Mouse (Mus musculus) induced T-regulatory cell, adult 2 months (primary cell): ENCODE data around the gene Asb11.

Source experiments
- DNase-seq: peaks from one replicate; pipeline ENCODE4 v3.0.0-alpha.2; 2012; ENCODE audit warnings: low read depth

The Asb11 gene

DNA sequence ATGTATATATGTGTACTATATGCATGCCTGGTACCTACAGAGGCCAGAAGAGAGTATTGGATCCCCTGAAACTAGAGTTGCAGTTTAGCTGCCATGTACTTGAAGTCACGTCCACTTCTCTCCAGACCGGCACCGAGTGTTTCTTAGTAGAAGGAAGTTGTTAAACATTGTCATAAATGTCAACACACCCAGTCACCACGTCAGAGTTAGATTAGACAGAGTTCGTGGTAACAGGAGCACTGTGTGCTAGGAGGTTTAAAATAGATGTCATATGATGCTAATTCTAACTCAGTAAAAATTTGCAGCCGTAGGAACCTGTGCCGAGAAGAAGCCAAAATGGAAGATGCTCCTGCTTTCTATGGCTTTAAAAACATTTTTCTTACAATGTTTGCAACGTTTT lies at the start of gene Asb11:
TSS of gene Asb11 (plus strand) at position 286 of the 400 bp plus-strand sequence.
- DNase-seq, result no peak

DNA sequence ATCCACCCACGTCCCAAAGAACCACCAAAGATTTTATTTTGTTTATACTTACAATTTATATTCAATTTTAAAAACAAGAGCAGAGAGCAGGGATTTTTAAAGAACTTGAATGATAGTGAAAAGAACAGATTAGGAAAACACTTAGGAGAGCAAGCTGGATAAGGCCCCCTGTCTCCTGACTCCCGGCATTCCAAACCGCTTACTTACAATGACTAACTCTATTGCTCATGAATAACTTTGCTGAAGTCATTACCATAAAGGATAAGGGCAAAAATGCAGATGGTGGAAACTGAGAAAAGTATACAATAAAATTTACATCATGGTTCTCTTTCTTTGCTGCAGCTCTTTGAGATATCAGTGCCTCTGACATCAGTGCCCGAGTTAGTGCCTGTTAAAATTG lies 42.7 kb upstream of the Asb11 start:
- no peak for DNase-seq

DNA sequence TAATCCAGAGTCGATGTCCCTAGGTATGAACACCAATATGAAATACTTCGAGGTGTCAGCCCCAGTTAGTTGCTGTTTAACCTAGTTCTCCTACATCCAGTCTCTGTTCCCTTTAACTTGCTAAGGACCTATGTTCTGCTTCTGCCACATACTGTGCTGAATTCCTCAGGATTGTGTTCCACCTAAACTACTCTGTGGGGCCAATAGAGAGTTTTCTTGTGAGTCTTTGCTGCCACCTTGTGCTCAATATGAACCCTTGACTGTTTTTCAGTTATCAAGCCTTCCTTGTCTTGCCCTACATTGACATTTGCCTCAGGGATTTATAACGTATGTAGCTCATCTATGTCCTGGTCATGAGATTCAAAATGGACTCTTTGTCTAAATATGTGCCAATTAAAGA lies 38.3 kb upstream of the Asb11 start:
- peak; percentile 50 for DNase-seq

DNA sequence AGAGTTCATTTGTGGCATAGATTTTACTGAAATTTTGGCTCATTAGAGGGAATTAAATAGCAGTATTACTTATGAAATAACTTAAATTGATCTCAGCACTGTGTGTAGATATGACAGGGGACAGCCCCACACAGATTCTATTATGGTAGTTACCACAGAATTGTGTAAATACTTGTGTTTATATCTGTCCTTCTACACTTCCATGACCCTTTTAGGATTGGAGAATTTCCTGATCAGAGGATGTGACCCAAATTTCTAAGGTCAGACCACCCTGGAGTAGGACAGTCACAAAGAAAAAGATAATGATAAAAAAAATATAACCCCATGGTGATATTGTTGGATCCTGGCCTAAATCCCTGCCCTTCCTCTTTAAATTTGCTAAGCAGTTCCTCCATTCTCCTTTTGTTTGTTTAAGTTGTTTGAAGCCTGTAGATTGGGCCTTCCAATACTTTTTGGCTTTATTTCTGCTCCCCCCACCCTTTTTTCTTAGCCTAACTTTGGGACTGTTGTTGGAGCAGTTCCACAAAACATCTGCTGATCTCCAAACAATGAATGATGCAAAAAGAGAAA lies 31.6 kb upstream of the Asb11 start:
- no peak for DNase-seq

DNA sequence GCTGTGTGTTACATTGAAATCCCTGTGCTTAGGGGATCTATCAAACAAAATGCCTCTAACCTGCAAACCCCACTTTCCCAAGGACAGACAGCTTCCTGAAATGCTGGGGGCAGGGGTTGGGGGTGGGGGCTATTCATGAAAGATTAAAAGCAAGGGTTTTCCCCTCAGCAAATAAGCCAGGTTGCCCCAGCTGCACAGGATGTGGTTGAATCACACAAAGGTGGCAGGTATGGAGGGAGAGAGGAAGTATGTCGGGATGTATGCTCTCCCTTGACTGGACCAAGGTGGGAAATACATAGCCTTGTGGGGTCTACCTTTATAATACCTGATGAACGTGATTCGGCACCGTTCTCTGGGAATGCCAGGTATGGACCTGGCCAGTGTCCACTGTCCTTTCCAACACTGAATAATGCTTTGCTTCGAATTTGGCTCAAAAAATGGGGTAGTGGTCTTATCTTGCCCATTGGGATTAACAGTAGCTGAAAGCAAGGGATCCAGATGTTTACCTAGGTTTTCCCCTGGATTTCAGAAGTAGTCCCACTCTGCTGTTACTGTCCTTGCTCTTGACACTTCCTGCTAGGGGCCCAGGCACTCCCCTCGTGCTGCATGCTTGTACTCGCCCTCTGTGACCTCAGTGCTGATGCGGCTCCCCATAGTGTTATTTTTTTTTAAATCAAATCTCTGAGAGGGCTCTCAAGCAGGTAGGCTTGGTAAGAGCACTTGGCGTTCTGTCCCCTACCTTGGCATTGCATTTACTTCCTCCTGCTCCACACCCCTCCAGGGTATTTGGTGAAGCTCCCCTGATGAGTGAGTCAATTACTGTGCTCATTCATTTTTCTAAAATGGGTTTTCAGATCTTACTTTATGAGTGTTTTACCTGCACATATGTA lies 30.4 kb upstream of the Asb11 start:
- peak; percentile 53 for DNase-seq

DNA sequence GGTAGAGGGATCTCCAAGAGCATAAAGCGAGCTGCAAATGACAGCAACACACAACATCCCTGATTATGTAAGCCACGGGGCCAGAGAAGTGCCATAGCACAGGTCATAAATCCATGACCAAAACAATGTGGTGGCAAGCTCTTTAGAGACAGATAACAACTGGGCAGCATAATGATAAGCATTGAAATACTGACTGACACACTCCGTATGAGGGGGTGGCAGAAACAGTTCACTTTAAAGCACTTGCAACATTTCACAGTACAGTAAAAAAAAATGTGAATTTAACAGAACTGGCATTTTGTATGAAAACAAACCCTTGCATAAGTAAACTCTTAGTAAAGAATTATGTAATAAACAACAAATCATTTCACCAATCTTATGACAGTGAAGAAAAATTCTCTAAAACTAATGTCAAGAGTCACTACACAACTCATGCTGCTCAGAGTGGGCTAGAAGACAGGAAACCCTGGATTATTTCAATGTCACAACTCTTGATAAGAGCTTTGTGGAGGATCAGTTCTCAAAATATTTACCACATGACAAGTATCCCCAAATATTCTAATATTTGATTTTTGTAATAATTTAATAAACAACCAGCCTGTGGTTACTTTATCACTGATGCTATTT lies 28.4 kb upstream of the Asb11 start:
- DNase-seq, result no peak

DNA sequence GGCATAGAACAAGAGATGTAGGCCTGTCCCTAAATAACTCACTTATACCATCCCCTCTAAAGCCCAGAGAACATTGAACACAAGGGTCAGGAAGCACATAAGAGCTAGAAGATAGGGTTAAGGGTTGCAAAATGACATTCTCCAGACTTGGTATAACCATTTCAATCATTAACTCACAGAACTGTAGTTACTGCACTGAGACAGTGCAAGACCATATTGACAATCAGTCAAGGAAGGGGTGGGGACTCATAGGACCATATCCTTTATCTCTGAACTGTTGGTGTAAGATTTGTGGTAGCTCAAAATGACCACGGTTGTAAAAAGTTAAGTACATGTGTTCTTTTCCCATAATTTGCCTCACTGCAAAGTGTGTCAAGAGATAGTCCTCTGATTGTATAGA lies 26.2 kb upstream of the Asb11 start:
- no peak for DNase-seq

DNA sequence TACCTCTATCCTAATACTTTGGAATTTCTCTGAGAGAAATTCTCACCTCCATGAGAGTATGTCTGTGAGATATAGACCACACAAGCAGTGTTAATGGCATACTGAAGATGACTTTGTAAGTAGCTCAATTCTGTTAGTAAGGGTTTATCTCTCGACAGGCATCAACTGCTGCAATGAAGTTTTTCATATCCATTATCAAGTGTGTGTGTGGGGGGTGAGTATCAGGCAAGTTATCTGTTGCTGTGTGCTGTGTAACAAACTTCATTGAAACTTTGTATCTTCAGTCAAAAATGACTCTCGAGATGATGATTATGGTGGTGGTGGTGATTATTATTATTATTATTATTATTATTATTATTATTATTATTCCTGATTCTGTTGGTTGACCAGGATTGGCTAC lies 20.0 kb upstream of the Asb11 start:
- no peak for DNase-seq

DNA sequence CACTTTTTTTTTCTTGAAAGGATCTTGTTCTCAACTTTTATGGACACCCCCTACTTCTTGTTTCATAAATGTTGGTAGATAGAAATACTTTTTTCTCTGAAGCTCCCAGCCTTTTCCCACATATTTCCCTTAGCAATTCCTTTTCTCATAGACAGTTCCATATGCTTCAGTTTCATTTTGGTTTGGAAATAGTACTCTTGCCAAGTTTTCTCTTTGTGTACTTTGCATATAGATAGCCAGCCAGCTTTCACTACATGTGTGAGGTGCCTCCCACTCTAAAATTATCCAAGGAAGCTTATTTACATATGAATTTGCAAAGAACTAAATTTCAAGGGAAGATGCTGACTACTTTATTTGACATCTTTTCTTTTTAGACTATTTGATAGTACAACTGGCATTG lies 18.8 kb upstream of the Asb11 start:
- DNase-seq, result no peak

DNA sequence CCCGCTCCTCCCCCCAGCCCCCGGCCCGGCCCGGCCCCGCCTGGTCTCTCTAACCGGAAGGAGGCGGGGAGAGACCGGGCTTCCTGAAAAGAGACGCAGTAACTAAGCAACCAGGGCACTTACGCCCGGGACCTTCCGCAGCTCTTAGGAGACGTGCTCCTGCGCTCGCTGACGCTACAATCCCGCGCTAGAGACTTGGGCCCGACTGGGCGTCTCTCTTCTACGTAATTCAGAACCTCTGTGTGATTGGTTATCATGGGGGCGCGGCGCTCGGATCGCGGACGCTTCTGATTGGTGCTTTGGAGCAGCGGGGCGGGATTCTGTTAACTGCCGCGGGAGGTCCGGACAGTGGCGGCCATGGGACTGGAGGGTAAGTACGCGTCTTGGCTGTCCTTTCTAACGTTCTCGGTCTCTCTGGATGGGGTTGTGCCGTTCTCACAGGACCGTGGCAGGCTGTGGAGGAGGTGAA lies 17.3 kb upstream of the Asb11 start, which contains the start of gene Piga:
TSS of gene Piga (plus strand) at position 317 of the 469 bp plus-strand sequence.
- peak; percentile 94 for DNase-seq

DNA sequence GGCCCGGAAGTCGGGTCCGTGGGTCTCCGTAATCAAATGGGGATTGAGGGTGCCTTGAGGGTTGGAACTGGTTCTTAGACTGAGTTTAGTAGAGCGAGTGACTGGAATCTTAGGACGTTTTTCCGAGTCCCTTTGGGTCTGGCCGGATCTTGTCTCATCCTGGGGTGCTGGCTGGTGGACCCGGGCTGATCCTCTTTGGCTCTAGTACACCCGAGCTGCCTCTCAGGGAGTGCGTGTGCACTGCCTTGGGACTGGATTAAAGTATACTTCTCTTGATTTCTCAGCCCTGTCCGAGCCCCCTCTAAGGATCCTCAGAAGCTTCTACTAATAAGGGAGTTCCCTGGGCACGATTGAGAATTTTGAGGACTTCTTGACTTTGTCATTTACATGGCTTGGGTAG lies 16.8 kb upstream of the Asb11 start:
- no peak for DNase-seq

DNA sequence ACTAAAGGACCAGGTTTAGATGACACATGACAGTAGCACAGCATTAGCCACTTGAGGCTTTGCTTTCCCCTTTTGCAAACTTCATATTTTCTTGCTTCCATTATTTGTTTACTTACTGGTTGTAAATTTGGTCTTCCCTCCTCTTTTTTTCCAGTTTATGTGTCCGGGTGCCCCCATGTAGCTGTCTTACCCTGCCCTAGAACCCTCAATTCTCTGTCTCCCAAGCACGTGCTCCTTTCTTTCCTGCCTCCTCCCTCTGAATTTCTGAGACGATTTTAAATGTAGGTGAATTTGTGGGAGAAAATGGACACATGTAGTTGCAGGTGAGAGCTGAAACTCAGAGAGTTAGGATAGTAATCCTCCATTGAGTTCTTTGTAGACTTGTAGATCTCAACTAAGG lies 16.3 kb upstream of the Asb11 start:
- no peak for DNase-seq

DNA sequence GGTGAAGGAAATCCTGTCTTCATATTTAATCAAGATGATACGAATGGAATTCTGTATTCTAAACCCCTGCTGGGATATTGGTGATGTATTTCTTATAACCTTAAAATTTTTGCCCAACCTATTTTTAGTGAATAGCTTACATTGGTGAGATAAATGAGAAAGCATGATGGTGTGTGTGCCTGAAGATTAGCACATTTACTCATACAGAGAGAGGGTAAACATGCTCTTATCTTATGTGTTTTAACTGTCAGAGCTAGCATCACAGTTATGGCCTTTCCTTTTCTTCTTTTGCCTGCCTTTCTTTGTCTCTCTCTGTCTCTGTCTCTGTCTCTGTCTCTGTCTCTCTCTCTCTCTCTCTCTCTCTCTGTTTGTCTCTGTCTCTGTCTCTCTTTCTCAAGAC lies 12.0 kb upstream of the Asb11 start:
- DNase-seq, result no peak

DNA sequence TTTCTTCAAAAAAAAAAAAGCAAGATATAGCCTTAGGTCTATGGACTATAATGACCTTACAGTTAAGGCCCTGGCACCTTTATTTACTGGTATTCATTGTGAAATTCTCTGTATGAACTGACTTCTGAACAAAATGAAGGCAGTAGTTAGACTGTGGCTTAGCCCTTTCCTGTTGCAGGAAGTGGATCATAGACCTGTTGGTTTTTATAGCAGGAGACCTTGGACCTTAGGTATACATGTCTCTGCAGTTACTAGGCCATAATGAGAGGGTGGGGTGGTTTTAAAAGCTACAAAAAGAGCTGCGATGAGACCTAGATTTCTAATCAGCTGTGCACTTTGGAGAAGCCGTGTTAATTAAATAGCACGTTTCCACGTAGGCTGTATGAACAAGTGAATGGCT lies 9.5 kb upstream of the Asb11 start:
- peak; percentile 11 for DNase-seq

DNA sequence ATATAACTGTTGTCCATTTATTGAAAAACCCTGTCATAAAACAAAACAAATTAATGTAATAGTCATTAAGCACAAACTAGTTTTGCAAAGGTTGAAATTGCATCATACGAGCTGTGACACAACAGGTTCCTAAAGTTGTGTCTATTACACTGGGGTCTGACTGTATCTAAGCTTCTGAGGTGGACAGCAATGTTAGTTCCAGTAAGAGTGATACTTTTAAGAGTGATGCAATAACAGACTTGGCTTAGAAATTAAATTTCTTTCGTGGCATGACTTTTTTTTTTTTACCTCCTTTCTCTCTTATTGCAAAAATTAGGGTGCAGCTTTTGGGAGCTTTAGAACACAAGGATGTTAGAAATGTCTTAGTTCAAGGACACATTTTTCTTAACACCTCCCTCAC lies 8.6 kb upstream of the Asb11 start:
- DNase-seq, result no peak

DNA sequence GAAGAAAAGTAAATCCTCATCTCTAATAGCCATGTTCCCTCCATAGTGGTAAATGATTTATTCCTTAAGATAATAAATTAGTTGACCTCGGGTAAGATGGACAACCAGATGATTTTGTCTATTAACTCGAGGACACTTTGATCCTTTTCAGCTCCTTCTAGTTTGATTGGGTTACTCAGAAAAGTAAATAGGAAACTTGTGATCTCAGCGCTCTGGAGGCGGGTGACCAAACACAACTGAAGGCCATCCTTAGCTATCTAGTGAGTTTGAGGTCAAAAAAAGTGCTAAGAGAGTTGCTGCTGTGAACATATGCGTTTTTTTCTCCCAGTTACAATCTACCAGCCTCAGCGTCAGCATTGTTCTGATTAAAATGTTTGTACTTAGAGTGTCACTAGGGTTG lies 6.2 kb upstream of the Asb11 start:
- DNase-seq, result no peak

DNA sequence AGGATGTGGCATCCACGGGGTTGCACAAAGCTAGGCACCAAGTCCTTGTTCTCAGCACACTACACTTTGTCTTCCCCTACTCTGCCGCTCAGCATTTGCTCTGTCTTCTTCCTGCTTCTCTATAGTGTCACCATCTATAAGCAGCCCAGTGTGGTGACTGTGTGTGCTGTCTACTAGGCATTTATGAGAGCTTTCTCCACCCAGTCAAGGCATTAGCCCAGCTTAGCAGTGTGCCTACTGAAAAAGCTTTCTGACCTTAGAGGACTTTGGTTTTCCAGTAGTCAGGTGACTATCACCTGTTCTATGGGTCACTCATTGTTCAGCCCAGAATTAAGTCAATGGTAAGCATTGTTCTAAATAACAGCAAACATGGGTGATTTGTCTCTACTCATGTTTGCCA lies 5.7 kb upstream of the Asb11 start:
- no peak for DNase-seq

DNA sequence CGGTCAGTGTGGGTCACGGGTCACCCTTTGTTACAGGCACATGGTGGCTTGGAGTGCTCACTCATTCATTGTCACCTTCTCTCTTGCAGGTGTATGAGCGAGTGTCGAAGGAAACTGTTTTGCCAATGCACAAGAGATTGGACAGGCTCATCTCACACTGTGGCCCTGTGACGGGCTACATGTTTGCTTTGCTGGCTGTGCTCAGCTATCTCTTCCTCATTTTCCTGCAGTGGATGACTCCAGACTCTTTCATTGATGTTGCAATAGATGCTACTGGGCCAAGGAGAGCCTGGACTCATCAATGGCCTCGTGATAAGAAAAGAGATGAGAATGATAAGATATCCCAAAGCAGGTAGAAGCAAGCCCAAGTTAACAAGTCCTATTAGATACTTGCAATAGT lies 5.3 kb upstream of the Asb11 start:
- DNase-seq, result no peak

DNA sequence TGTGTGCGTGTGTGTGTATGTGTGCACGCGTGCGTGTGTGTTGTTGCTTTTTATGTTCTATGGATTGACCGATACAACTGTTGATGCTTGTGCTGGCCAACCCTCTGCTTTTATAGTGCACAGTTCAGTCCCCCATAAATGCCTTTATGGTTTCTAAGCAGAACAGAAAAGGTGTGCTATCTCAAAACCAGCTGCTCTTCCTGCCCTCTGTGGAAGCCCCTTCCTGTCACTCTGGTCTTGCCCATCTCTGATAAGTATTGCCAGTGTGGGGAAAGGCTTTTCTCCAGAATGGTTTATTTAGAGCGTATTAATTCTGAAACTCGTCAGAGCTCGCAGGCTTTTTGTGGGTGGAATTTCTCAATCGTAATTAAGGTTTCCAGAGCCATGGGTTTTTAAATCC lies 4.1 kb upstream of the Asb11 start:
- no peak for DNase-seq

DNA sequence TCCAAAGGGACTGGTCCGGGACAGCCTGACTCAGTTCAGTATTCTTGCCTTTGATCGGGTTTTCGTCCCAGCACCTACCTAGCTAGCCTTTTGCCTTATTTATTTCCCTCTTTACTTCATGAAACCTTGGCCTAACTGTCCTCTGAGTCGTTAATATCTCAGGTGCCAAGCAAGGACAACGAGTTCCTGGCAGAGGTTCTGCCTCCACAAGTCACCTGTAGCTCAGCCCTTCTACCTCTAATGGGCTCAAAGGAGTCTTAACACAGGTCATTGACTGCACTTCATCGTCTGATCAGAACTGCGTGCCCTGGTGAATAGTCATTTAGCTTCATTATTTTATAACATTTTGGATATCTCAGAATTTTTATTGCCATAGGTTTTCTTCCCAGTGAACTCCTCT lies 2.7 kb downstream of the Asb11 start:
- no peak for DNase-seq

DNA sequence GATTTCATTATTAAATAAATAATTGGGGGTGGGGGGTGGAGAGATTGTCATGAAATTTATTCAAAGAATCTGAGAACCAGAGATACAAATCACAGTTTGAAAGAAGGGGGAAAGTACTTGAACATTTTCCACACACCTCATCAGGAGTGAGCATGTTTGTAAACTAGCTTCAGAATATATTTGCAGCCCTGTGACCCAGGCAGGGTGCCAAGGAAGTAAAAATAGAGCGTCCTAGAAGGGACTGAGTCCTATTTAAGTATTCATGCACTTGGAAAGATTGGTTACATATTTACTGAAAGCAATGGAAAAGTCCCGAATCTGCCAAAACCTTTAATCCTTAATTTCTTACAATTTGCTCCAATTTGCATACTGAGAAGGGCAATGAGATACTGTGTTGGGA lies 3.3 kb downstream of the Asb11 start:
- no peak for DNase-seq

DNA sequence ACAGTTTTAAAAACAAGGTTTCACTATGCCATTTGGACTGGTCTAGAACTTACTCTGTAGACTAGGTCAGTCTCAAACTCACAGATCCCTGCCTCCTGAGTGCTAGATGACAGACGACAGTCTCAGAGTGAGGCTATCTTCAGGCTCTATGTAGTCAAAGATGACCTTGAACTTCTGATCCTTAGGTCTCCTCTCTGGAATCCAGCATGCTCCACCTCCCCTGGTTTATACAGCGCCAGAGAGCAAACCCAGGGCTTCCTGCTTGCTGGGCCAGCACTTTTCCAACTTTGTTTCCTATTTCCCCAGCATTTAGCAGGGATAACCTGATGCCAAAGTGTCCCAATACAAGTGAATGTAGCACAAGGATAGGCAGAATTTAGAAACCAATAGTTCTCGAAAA lies 3.9 kb downstream of the Asb11 start:
- DNase-seq, result no peak

DNA sequence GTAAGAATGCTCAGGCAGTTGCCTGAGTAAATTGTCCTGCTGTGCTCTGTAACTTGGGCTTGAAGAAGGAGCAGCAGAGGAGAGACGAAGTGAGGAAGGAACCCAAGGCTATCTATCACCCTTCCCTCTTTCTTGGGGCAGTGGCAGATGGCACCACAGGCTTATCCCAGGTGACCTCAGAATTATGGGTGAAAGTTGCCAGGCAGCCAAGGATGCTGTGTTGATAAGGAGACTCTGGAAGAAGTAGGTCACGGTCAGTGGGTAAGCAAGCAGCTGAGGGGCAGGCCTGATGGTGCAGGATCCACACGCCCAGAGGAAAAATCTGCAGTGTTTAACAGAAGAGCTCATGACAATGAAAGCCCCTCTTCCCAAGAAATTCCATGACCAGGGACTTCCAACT lies 4.5 kb downstream of the Asb11 start:
- no peak for DNase-seq
